Mouse (Mus musculus) neural tube, embryonic 13.5 days (tissue): ENCODE results near the gene Zc3h13. TPM values are rescaled to one million over a fixed set of nuclear protein-coding genes. Genes with fewer than 3 reads are reported as not detected.

Experiments used
- microRNA-seq: library from miRNA; unstranded; fragments of <30 nt; microRNA quantifications from one replicate; pipeline ENCODE4, GENCODE M21; 2016
- polyA plus RNA-seq: library from polyadenylated mRNA; unstranded; fragments of >200 nt; fragmentation: Nextera tagmentation; extraction: Ambion mirVana; gene quantifications from 2 replicates; pipeline ENCODE4 v1.2.1, GENCODE M21; 2015

The Zc3h13 gene
- polyA plus RNA-seq, 1 experiment from 2014 or later = 44.2 TPM

Small RNAs within 50 kb of the gene (microRNA-seq; reads per million reads assigned to microRNA genes)
- not detected for gene Gm44482

Other genes starting within 250 kb of the Zc3h13 start
- not detected in 2 replicates for gene Lrrc63, start 153.5 kb upstream of the Zc3h13 start, polyA plus RNA-seq
- gene Lcp1, start 153.3 kb upstream of the Zc3h13 start, polyA plus RNA-seq = 18.8 and 20.9 TPM in 2 replicates
- gene Cpb2, start 42.1 kb upstream of the Zc3h13 start, polyA plus RNA-seq = not detected in 2 replicates
- gene Siah3, start 171.6 kb downstream of the Zc3h13 start, polyA plus RNA-seq = 6.0 and 6.9 TPM in 2 replicates